Mouse (Mus musculus) hindbrain, embryonic 14.5 days (tissue): ENCODE measurements at regions not wholly inside any gene's neighbourhood (a gene's known extent, or its start where the extent isn't known, plus 50 kb on each side); places are given as distances from the start of the nearest gene placed in this dataset.

Source experiments
- ATAC-seq: fragments of 200-750 bp; cut with Nextera tagmentation; 2 replicates; pipeline ENCODE4 v1.8.0; 2017; ENCODE audit warnings: moderate number of reproducible peaks, mild to moderate bottlenecking, moderate TSS enrichment, moderate library complexity; ENCODE audit not compliant: low FRiP score
- DNase-seq: peaks from one replicate; pipeline ENCODE4 v3.0.0-alpha.2; 2015; ENCODE audit warnings: low spot score
- H3K27ac ChIP-seq: fragments of 300-500 bp; sonication (generic); 2 replicates; pipeline ENCODE4 v1.5.1; 2014; ENCODE audit warnings: mild to moderate bottlenecking, moderate library complexity
- H3K27me3 ChIP-seq: fragments of 300-500 bp; sonication (generic); 2 replicates; pipeline ENCODE4 v1.6.1; 2014; ENCODE audit warnings: mild to moderate bottlenecking, low read length, mixed read lengths; ENCODE audit not compliant: control insufficient read depth, insufficient read depth
- H3K36me3 ChIP-seq: fragments of 300-500 bp; sonication (generic); replicated peaks from 2 replicates; pipeline ENCODE4 v1.6.1; 2014; ENCODE audit not compliant: control insufficient read depth, insufficient read depth
- H3K4me1 ChIP-seq: fragments of 300-500 bp; sonication (generic); replicated peaks from 2 replicates; pipeline ENCODE4 v1.6.1; 2014; ENCODE audit warnings: antibody characterized with exemption, low read length, mixed read lengths; ENCODE audit not compliant: control insufficient read depth, insufficient read depth
- H3K4me2 ChIP-seq: fragments of 300-500 bp; sonication (generic); replicated peaks from 2 replicates; pipeline ENCODE4 v1.6.1; 2014; ENCODE audit warnings: mild to moderate bottlenecking, moderate library complexity
- H3K4me3 ChIP-seq: fragments of 300-500 bp; sonication (generic); replicated peaks from 2 replicates; pipeline ENCODE4 v1.5.1; 2014; ENCODE audit warnings: mild to moderate bottlenecking, low read length
- H3K9ac ChIP-seq: fragments of 300-500 bp; sonication (generic); 2 replicates; pipeline ENCODE4 v1.6.1; 2014
- H3K9me3 ChIP-seq: fragments of 300-500 bp; sonication (generic); 2 replicates; pipeline ENCODE4 v1.6.1; 2016; ENCODE audit warnings: low read length; ENCODE audit not compliant: control insufficient read depth
- WGBS: fragments of 180-500 bp; shearing (Covaris S2); extraction: QIAGEN DNeasy Blood & Tissue Kit; methylation state at CpG from one replicate; pipeline ENCODE4 v1.1.7; 2014; 5-methylcytosine and 5-hydroxymethylcytosine counted together

DNA sequence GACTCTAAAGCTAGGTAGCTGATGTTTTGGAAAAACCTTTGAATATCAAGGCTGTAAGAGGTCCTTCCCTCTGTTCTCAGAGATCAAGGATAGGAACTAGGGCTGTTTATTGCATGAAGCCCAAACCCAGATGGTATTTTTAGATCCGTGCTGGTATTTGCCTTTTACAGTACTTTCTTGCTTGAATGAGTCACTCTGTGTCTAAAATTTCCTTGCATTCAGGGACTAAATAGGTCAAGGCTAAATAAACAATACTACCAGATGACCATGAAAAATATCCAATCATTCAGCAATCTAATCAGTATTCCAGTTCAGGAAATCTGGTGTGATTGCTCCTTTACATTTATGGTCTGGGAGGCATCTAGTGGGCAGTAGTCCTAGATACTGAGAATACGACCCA is 243.6 kb downstream of the Btg1 start:
- Histone ChIP-seq H3K27ac (no peak overlapping the region), H3K27me3 (no peaks in the 10 kb centered on the region), H3K4me1 (no peaks in the 10 kb centered on the region), H3K4me2 (no peak overlapping the region), H3K36me3 (no peaks in the 10 kb centered on the region), H3K9me3 (no peaks in the 10 kb centered on the region), H3K4me3 (no peak overlapping the region), H3K9ac (no peak overlapping the region)
- 82% methylated on average over 2 of the region's 2 CpGs for WGBS
- ATAC-seq = no peak
- DNase-seq = no peak

DNA sequence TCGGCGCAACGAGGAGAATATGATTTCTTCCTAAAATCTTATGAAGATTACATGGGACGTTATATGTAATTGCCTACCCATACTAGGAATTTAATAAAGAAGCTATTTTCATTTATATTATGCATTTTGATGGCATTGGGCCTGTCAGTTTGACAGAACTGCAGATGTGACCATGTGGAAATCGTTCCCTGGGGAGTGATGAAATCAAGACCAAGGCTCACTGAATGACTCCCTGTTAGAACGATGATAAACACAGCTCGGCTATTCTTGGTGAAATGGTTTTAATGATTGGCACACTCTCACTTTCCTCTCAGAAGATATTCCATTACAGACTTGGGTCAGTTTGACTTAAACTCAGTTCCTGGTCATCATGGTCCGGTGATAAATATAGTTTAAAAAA is 246.4 kb downstream of the Btg1 start:
- ATAC-seq (no peak), DNase-seq (no peak)

DNA sequence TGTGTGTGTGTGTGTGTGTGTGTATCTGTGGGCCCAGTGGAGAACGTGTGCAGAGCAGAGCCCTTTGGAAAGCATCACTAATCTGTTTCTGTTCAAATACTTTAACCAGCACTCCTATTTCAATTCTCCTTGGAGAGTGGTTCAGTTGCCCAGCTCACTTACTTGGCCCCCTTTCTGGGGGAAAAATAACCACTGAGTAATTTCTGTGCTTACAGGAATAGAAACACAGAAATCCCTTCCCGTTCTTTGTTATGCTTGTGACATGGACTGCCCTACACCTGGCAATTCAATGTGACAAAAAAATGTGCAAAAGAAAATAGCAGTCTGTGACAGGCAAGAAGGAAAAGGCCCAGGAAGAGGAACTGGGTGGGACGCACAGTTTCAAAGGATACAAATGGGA is 249.7 kb downstream of the Btg1 start:
- no peak overlapping the region for H3K4me2 ChIP-seq
- 75% methylated on average over 3 of the region's 3 CpGs for WGBS
- ATAC-seq = no peak
- H3K4me1 ChIP-seq = no peaks in the 10 kb centered on the region
- no peaks in the 10 kb centered on the region for H3K9me3 ChIP-seq
- no peak overlapping the region for H3K9ac ChIP-seq
- H3K36me3 ChIP-seq = no peaks in the 10 kb centered on the region
- DNase-seq = no peak
- no peak overlapping the region for H3K27ac ChIP-seq
- H3K4me3 ChIP-seq = no peak overlapping the region
- H3K27me3 ChIP-seq = no peaks in the 10 kb centered on the region

More for the DNA sequence above, 246.4 kb downstream of the Btg1 start:
- Histone ChIP-seq H3K27ac (no peak overlapping the region), H3K4me1 (no peaks in the 10 kb centered on the region), H3K9me3 (no peaks in the 10 kb centered on the region), H3K9ac (no peak overlapping the region), H3K27me3 (no peaks in the 10 kb centered on the region), H3K4me2 (no peak overlapping the region), H3K4me3 (no peak overlapping the region), H3K36me3 (no peaks in the 10 kb centered on the region)
- 60% methylated on average over 8 of the region's 8 CpGs for WGBS

DNA sequence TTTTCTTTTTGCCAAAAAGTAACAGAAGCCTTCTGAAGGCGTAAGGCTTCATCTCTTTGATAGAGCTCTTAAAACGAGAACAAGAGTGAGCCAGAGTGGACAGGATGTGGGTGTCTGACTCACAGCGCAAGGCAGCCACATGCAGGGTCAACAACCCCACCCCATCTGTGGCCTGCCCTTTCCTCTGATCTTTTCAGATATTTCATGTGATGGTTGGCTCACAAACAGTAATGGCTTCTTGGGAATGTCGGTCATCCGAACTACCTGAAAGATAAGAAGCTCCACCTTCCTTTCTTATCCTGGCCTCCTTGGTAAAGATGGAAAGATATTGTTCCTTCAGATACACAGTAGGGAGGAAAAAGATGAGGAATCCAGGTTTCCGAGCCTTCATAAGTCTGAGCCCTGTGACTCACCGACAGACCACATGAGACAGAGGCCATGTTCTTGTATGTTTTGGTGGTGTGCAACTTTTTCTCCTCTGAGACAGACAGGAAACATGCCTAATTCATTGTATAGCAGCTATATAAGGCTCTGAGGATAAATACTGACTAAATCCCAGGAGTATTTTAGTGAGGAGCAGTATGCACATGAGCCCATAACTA is 254.9 kb downstream of the Btg1 start:
- Histone ChIP-seq H3K27ac (no peak overlapping the region), H3K4me2 (no peak overlapping the region), H3K9ac (no peak overlapping the region), H3K9me3 (no peaks in the 10 kb centered on the region), H3K36me3 (no peaks in the 10 kb centered on the region), H3K27me3 (no peaks in the 10 kb centered on the region), H3K4me3 (no peak overlapping the region), H3K4me1 (no peaks in the 10 kb centered on the region)
- 91% methylated on average over 7 of the region's 7 CpGs for WGBS
- ATAC-seq = no peak
- DNase-seq = no peak

DNA sequence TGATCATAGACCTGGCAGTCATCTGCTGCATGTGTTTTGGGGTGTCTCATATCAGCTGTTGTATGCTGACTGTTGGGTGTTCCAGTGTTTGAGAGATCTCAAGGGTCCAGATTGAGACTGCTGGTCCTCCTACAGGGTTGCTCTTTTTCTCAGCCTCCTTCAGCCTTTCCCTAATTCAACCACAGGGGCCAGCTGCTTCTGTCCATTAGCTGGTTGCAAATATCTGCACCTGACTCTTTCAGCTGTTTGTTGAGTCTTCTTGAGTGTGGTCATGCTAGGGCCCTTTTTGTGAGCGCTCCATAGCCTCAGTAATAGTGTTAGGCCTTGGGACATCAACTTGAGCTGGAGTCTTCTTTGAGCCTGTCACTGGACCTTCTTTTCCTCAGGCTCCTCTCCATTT is 257.8 kb downstream of the Btg1 start:
- WGBS = 97% methylated on average over 1 of the region's 1 CpGs
- H3K27me3 ChIP-seq = no peaks in the 10 kb centered on the region
- no peak for DNase-seq

DNA sequence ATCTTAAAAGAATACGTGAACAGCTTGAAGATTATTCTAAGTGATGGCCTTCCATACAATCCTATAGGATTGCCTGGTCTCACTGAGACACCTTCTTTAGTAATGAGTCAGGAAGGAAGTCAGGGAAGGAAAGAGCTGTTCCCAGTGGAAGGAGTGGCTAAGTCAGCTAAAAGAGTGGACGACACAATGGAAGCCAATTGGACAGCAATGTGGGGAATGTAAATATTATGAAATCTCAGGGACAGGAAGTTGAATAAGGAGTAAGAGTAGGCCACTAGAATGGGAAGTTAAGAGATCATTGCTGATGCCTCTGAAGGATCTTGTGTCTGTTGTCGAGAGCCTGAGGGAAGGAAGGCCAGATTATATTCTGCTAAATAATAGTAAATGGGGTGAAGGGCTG is 258.9 kb downstream of the Btg1 start:
- Histone ChIP-seq H3K4me3 (no peak overlapping the region), H3K9me3 (no peaks in the 10 kb centered on the region), H3K9ac (no peak overlapping the region), H3K27ac (no peak overlapping the region), H3K4me2 (no peak overlapping the region), H3K27me3 (no peaks in the 10 kb centered on the region), H3K4me1 (no peaks in the 10 kb centered on the region), H3K36me3 (no peaks in the 10 kb centered on the region)
- WGBS = 85% methylated on average over 3 of the region's 3 CpGs
- ATAC-seq (no peak), DNase-seq (no peak)

More for the DNA sequence above, 257.8 kb downstream of the Btg1 start:
- Histone ChIP-seq H3K9me3 (no peaks in the 10 kb centered on the region), H3K36me3 (no peaks in the 10 kb centered on the region), H3K4me1 (no peaks in the 10 kb centered on the region), H3K27ac (no peak overlapping the region), H3K4me2 (no peak overlapping the region), H3K4me3 (no peak overlapping the region), H3K9ac (no peak overlapping the region)
- ATAC-seq = no peak

DNA sequence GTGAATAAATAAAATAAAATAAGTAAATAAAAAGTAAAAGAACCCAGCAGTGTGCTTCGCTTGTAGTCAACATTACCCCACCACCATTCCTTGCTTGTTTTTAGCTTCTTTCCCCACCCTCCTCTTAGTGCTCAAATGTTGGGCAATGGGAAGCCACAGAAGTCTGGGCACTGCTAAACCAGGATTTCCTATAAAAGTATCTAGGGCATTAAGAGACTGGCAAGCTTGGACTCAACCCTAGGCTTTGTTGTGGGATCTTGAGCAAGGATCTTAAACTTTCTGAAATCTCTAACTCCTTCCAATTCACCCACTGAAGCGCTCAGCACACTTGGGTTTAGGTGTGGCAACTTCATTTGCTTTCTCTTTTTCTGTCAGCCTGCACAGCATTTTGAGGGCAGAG is 262.6 kb downstream of the Btg1 start:
- ATAC-seq (no peak), DNase-seq (no peak)
- no peak overlapping the region for H3K4me3 ChIP-seq
- H3K36me3 ChIP-seq = no peaks in the 10 kb centered on the region
- no peak overlapping the region for H3K4me2 ChIP-seq
- no peaks in the 10 kb centered on the region for H3K9me3 ChIP-seq
- no peak overlapping the region for H3K27ac ChIP-seq
- H3K4me1 ChIP-seq = no peaks in the 10 kb centered on the region; the same call in 1 of the 2 replicates
- no peaks in the 10 kb centered on the region for H3K27me3 ChIP-seq
- 96% methylated on average over 2 of the region's 2 CpGs for WGBS
- H3K9ac ChIP-seq = no peak overlapping the region

DNA sequence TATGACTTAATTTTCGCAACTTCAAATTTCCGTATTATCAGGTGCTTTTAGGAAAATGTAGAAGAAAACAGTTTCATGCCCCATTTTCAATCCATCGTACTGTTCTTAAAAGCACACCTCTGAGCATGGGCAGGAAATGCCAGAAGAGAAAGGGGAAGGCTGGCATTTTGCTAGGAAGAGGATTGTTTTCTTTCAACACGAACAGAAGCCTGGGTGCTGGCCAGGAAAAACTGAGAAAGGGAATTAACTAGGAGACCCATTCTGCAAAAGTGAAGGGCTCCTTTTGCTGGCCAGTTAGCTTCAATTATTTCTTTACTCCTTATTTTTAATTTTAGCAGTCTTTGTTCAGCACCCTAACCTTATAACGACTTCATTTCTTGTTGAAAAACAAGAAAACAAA is 264.0 kb downstream of the Btg1 start:
- no peaks in the 10 kb centered on the region for H3K27me3 ChIP-seq
- H3K9ac ChIP-seq = no peak overlapping the region
- H3K4me2 ChIP-seq = no peak overlapping the region
- H3K9me3 ChIP-seq = no peaks in the 10 kb centered on the region
- 75% methylated on average over 5 of the region's 5 CpGs for WGBS
- DNase-seq = no peak
- H3K36me3 ChIP-seq = no peaks in the 10 kb centered on the region
- no peaks in the 10 kb centered on the region; the same call in 1 of the 2 replicates for H3K4me1 ChIP-seq
- no peak overlapping the region for H3K4me3 ChIP-seq
- no peak for ATAC-seq
- 0 out of 2 replicates have a peak overlapping the region, but pooled peaks have one; percentile 10 for H3K27ac ChIP-seq

DNA sequence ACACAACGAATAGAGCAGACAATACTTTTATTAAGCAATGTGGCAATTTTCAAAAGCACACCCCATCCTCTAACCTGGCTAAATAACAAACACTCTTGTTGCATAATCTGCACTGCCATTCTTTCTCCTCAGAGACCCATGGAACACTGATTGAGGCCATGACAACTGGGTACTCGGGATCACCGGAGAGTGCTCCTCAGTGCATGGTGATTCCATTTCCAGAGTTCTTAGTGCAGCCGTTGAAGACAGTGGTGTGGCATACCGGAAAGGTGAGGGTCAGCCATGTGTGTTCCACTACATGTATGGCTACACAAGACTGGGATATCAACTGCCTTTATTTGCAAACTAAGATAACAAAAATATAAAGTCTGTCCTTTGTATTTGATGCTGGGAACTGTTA is 264.4 kb downstream of the Btg1 start:
- WGBS = 66% methylated on average over 5 of the region's 5 CpGs

DNA sequence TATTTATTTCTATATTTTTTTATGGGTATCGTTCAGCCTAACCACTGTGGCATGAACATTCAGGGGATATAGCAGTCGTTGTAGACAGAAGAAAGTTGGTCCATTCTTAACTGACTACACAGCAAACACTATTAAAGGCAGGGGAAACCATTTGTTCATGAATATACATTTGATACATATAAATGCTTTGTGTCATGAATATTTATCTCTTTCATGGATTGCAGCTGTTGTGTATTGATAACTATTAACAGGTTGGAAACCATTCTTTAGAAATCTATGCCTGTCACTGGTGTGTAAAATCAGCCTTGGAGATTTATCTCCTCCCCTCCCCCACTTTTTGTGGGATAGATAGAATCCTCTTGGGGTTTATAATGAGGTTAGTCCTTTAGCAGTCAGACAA is 264.9 kb downstream of the Btg1 start:
- DNase-seq = no peak
- Histone ChIP-seq H3K4me3 (no peak overlapping the region), H3K27me3 (no peaks in the 10 kb centered on the region), H3K36me3 (no peaks in the 10 kb centered on the region), H3K4me2 (no peak overlapping the region), H3K27ac (0 out of 2 replicates have a peak overlapping the region, but pooled peaks have one; percentile 10), H3K4me1 (no peaks in the 10 kb centered on the region; the same call in 1 of the 2 replicates), H3K9me3 (no peaks in the 10 kb centered on the region), H3K9ac (no peak overlapping the region)
- 32% methylated on average over 2 of the region's 2 CpGs for WGBS
- ATAC-seq = no peak

More for the DNA sequence above, 264.4 kb downstream of the Btg1 start:
- H3K27me3 ChIP-seq = no peaks in the 10 kb centered on the region
- H3K9ac ChIP-seq = no peak overlapping the region
- no peaks in the 10 kb centered on the region for H3K36me3 ChIP-seq
- no peaks in the 10 kb centered on the region for H3K9me3 ChIP-seq
- H3K4me3 ChIP-seq = no peak overlapping the region
- no peaks in the 10 kb centered on the region; the same call in 1 of the 2 replicates for H3K4me1 ChIP-seq
- DNase-seq (no peak), ATAC-seq (no peak)
- 0 out of 2 replicates have a peak overlapping the region, but pooled peaks have one; percentile 10 for H3K27ac ChIP-seq
- H3K4me2 ChIP-seq = no peak overlapping the region
